Mouse (Mus musculus): ENCODE results near the gene Mfsd7a. TPM values are rescaled to one million over a fixed set of nuclear protein-coding genes. Genes with fewer than 3 reads are reported as not detected.
"Not testable (repeated sequence)": the region's sequence is repeated elsewhere in the genome, so short reads cannot be mapped to it uniquely, and the experiment has no call there.

Mfsd7a gene
- 0.30 TPM in 2 replicates for polyA plus RNA-seq (2015; fragmentation: Nextera tagmentation; extraction: Ambion mirVana)

- Histone ChIP-seq H3K4me1 (ENCODE audit: control insufficient read depth, insufficient read depth, low read length) (peaks cover 5% of the 10 kb centered on the region), H3K9me3 (replicated peaks; ENCODE audit: control insufficient read depth, low read length) (no peaks in the 10 kb centered on the region), H3K4me3 (ENCODE audit: low read length) (peak within 1 kb of the TSS; percentile 50), H3K9ac (ENCODE audit: low read length) (peak within 1 kb of the TSS; percentile 66), H3K36me3 (ENCODE audit: control insufficient read depth, insufficient read depth) (no peaks in the 10 kb centered on the region), H3K27ac (ENCODE audit: low read length) (peak within 1 kb of the TSS; percentile 19; the same call in 1 of the 2 replicates), H3K27me3 (ENCODE audit: control insufficient read depth, insufficient read depth, low read length) (no peaks in the 10 kb centered on the region), H3K4me2 (ENCODE audit: low read depth, low read length) (peak within 1 kb of the TSS; percentile 70)
- ATAC-seq (replicated peaks; ENCODE audit: extremely low read depth, insufficient read depth, low FRiP score): peak; percentile 92
- 7% methylated on average over 24 of the region's 24 CpGs for WGBS
Measured at GRCm38 (mm10) chr5:108448785-108449668, at the start of gene Mfsd7a. Gene Mfsd7a, minus strand, starts transcription at chr5:108448891.

GRCm38 (mm10) chr5:108486148-108486547 is 37.5 kb upstream of the Mfsd7a start:
- H3K4me2 ChIP-seq (ENCODE audit: low read depth, low read length): not testable (repeated sequence)

GRCm38 (mm10) chr5:108485239-108485638 is 36.5 kb upstream of the Mfsd7a start:
- peaks cover 29% of the 10 kb centered on the region for H3K36me3 ChIP-seq (ENCODE audit: control insufficient read depth, insufficient read depth)
- ATAC-seq (replicated peaks; ENCODE audit: extremely low read depth, insufficient read depth, low FRiP score): no peak

More at GRCm38 (mm10) chr5:108486148-108486547, 37.5 kb upstream of the Mfsd7a start:
- 93% methylated on average over 4 of the region's 5 CpGs for WGBS
- H3K27me3 ChIP-seq (ENCODE audit: control insufficient read depth, insufficient read depth, low read length); H3K9me3 ChIP-seq (replicated peaks; ENCODE audit: control insufficient read depth, low read length); ATAC-seq (replicated peaks; ENCODE audit: extremely low read depth, insufficient read depth, low FRiP score); H3K27ac ChIP-seq (ENCODE audit: low read length); H3K4me1 ChIP-seq (ENCODE audit: control insufficient read depth, insufficient read depth, low read length); H3K4me3 ChIP-seq (ENCODE audit: low read length); H3K9ac ChIP-seq (ENCODE audit: low read length): not testable (repeated sequence)
- peaks cover 31% of the 10 kb centered on the region for H3K36me3 ChIP-seq (ENCODE audit: control insufficient read depth, insufficient read depth)

GRCm38 (mm10) chr5:108483006-108483405 is 34.3 kb upstream of the Mfsd7a start:
- H3K36me3 ChIP-seq (ENCODE audit: control insufficient read depth, insufficient read depth): peaks cover 22% of the 10 kb centered on the region

More at GRCm38 (mm10) chr5:108485239-108485638, 36.5 kb upstream of the Mfsd7a start:
- Histone ChIP-seq H3K27me3 (ENCODE audit: control insufficient read depth, insufficient read depth, low read length) (no peaks in the 10 kb centered on the region), H3K9ac (ENCODE audit: low read length) (no peak overlapping the region), H3K4me3 (ENCODE audit: low read length) (no peak overlapping the region), H3K9me3 (replicated peaks; ENCODE audit: control insufficient read depth, low read length) (no peaks in the 10 kb centered on the region), H3K27ac (ENCODE audit: low read length) (no peak overlapping the region), H3K4me2 (ENCODE audit: low read depth, low read length) (no peak overlapping the region), H3K4me1 (ENCODE audit: control insufficient read depth, insufficient read depth, low read length) (no peaks in the 10 kb centered on the region)
- 83% methylated on average over 2 of the region's 2 CpGs for WGBS

DNA sequence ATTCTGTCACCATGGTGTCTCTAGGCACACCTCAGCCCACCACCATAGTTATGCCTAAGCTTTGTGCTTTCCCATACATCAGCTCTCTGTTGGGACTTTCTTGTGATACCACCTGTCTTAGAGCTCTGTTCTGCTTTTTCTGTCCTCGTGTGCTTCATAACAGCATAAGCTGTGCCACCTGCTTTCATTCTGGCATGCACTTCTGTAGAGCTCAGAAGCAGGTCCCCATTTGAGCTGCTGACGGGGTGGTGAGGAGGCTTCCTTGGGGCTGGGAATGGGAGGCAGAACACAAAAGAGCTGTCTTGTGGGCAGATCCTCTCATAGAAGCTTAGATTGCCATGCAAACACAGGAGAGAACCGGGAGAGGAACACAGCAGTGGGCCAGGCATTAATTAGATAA is 27.3 kb upstream of the Mfsd7a start:
- no peak for ATAC-seq (replicated peaks; ENCODE audit: extremely low read depth, insufficient read depth, low FRiP score)

More at GRCm38 (mm10) chr5:108483006-108483405, 34.3 kb upstream of the Mfsd7a start:
- H3K4me1 ChIP-seq (ENCODE audit: control insufficient read depth, insufficient read depth, low read length): no peaks in the 10 kb centered on the region
- H3K27me3 ChIP-seq (ENCODE audit: control insufficient read depth, insufficient read depth, low read length): no peaks in the 10 kb centered on the region
- no peak overlapping the region for H3K27ac ChIP-seq (ENCODE audit: low read length)
- H3K9ac ChIP-seq (ENCODE audit: low read length): no peak overlapping the region
- H3K9me3 ChIP-seq (replicated peaks; ENCODE audit: control insufficient read depth, low read length): no peaks in the 10 kb centered on the region
- WGBS: 92% methylated on average over 6 of the region's 6 CpGs
- ATAC-seq (replicated peaks; ENCODE audit: extremely low read depth, insufficient read depth, low FRiP score): no peak
- H3K4me2 ChIP-seq (ENCODE audit: low read depth, low read length): no peak overlapping the region
- H3K4me3 ChIP-seq (ENCODE audit: low read length): no peak overlapping the region

DNA sequence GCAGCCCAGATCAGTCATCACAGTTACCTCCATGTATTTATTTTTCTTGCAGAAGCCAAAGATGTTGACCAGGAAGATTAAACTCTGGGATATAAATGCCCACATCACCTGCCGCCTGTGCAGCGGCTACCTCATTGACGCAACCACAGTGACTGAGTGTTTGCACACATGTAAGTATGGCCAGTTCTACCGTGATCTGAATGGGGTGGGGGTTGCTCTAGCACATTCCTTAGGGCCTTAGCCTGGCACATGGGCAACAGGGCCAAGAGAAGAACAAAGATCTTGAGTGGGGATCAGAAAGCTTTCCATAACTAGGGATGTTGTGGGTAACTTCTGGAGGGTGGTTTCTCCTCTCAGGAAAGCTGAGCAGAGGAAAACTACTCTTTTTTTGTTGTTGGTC is 25.0 kb upstream of the Mfsd7a start:
- no peak overlapping the region for H3K27ac ChIP-seq (ENCODE audit: low read length)
- no peaks in the 10 kb centered on the region for H3K9me3 ChIP-seq (replicated peaks; ENCODE audit: control insufficient read depth, low read length)
- H3K9ac ChIP-seq (ENCODE audit: low read length): no peak overlapping the region
- no peaks in the 10 kb centered on the region for H3K27me3 ChIP-seq (ENCODE audit: control insufficient read depth, insufficient read depth, low read length)
- H3K36me3 ChIP-seq (ENCODE audit: control insufficient read depth, insufficient read depth): peaks cover 56% of the 10 kb centered on the region
- H3K4me2 ChIP-seq (ENCODE audit: low read depth, low read length): no peak overlapping the region
- no peak overlapping the region for H3K4me3 ChIP-seq (ENCODE audit: low read length)
- no peak for ATAC-seq (replicated peaks; ENCODE audit: extremely low read depth, insufficient read depth, low FRiP score)
- H3K4me1 ChIP-seq (ENCODE audit: control insufficient read depth, insufficient read depth, low read length): no peaks in the 10 kb centered on the region
- 80% methylated on average over 4 of the region's 4 CpGs for WGBS

More for the DNA sequence above, 27.3 kb upstream of the Mfsd7a start:
- 95% methylated on average over 3 of the region's 3 CpGs for WGBS
- no peak overlapping the region for H3K27ac ChIP-seq (ENCODE audit: low read length)
- H3K36me3 ChIP-seq (ENCODE audit: control insufficient read depth, insufficient read depth): peaks cover 59% of the 10 kb centered on the region
- no peak overlapping the region for H3K4me3 ChIP-seq (ENCODE audit: low read length)
- H3K9ac ChIP-seq (ENCODE audit: low read length): no peak overlapping the region
- no peaks in the 10 kb centered on the region for H3K27me3 ChIP-seq (ENCODE audit: control insufficient read depth, insufficient read depth, low read length)
- H3K4me1 ChIP-seq (ENCODE audit: control insufficient read depth, insufficient read depth, low read length): no peaks in the 10 kb centered on the region
- H3K4me2 ChIP-seq (ENCODE audit: low read depth, low read length): no peak overlapping the region
- no peaks in the 10 kb centered on the region for H3K9me3 ChIP-seq (replicated peaks; ENCODE audit: control insufficient read depth, low read length)

- Histone ChIP-seq H3K9ac (ENCODE audit: low read length) (no peak overlapping the region), H3K4me2 (ENCODE audit: low read depth, low read length) (no peak overlapping the region), H3K27me3 (ENCODE audit: control insufficient read depth, insufficient read depth, low read length) (no peaks in the 10 kb centered on the region), H3K4me1 (ENCODE audit: control insufficient read depth, insufficient read depth, low read length) (peaks cover 23% of the 10 kb centered on the region), H3K36me3 (ENCODE audit: control insufficient read depth, insufficient read depth) (peaks cover 22% of the 10 kb centered on the region), H3K27ac (ENCODE audit: low read length) (no peak overlapping the region), H3K4me3 (ENCODE audit: low read length) (no peak overlapping the region), H3K9me3 (replicated peaks; ENCODE audit: control insufficient read depth, low read length) (no peaks in the 10 kb centered on the region)
- no peak for ATAC-seq (replicated peaks; ENCODE audit: extremely low read depth, insufficient read depth, low FRiP score)
- 80% methylated on average over 7 of the region's 7 CpGs for WGBS
Measured at GRCm38 (mm10) chr5:108469617-108470016, 20.9 kb upstream of the Mfsd7a start.

DNA sequence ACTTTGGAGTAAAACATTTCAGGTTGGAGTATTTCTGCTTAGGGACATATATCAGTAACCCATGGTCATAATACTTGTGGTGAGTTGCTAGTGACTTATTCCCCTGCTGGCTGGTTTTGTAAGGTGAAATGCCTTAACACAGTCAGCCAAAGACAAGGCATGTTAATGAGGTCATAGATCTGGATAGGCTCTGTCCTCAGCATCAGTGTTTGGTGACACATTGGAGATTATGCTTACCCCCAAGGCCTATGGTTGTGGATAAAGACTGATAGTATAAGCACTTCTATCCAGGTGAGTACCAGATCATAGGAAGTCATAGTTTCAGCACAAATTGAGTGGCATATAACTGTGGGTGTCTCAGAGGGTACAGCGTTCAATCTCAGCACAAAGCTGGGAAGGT is 18.0 kb upstream of the Mfsd7a start:
- H3K27ac ChIP-seq (ENCODE audit: low read length): no peak overlapping the region
- H3K4me1 ChIP-seq (ENCODE audit: control insufficient read depth, insufficient read depth, low read length): peaks cover 49% of the 10 kb centered on the region
- no peaks in the 10 kb centered on the region for H3K27me3 ChIP-seq (ENCODE audit: control insufficient read depth, insufficient read depth, low read length)

More for the DNA sequence above, 18.0 kb upstream of the Mfsd7a start:
- Histone ChIP-seq H3K9me3 (replicated peaks; ENCODE audit: control insufficient read depth, low read length) (no peaks in the 10 kb centered on the region), H3K36me3 (ENCODE audit: control insufficient read depth, insufficient read depth) (no peaks in the 10 kb centered on the region; the same call in 1 of the 2 replicates), H3K4me3 (ENCODE audit: low read length) (no peak overlapping the region), H3K9ac (ENCODE audit: low read length) (no peak overlapping the region), H3K4me2 (ENCODE audit: low read depth, low read length) (no peak overlapping the region)
- WGBS: 82% methylated on average over 1 of the region's 1 CpGs
- no peak for ATAC-seq (replicated peaks; ENCODE audit: extremely low read depth, insufficient read depth, low FRiP score)

Measured in heart, embryonic 16.5 days (tissue).